Mouse (Mus musculus): ENCODE measurements around the gene Rpl5. TPM values are rescaled to one million over a fixed set of nuclear protein-coding genes. Genes with fewer than 3 reads are reported as not detected.
"Not testable (repeated sequence)": the region's sequence is repeated elsewhere in the genome, so short reads cannot be mapped to it uniquely, and the experiment has no call there.

Gene Rpl5
- polyA plus RNA-seq, 1 experiment from 2014 or later = 102 TPM

GRCm38 (mm10) chr5:107932556-107932955, 32.3 kb downstream of the Rpl5 start:
- WGBS = 34% methylated on average over 2 of the region's 2 CpGs
- Histone ChIP-seq H3K4me1 (replicated peaks; ENCODE audit: control insufficient read depth, insufficient read depth, low read length) (peaks cover 5% of the 10 kb centered on the region; the same call in 1 of the 2 replicates), H3K9me3 (ENCODE audit: control insufficient read depth, low read length) (no peaks in the 10 kb centered on the region), H3K36me3 (ENCODE audit: control insufficient read depth, insufficient read depth, low read length) (no peaks in the 10 kb centered on the region), H3K4me2 (no peak overlapping the region), H3K4me3 (ENCODE audit: low read depth, low read length) (no peak overlapping the region), H3K9ac (ENCODE audit: low read depth, low read length) (no peak overlapping the region), H3K27ac (ENCODE audit: low read depth, low read length) (no peak overlapping the region), H3K27me3 (replicated peaks; ENCODE audit: control insufficient read depth, insufficient read depth, low read length) (no peaks in the 10 kb centered on the region)
- DNase-seq (ENCODE audit: low spot score) (no peak), ATAC-seq (replicated peaks; ENCODE audit: low FRiP score) (no peak)

DNA sequence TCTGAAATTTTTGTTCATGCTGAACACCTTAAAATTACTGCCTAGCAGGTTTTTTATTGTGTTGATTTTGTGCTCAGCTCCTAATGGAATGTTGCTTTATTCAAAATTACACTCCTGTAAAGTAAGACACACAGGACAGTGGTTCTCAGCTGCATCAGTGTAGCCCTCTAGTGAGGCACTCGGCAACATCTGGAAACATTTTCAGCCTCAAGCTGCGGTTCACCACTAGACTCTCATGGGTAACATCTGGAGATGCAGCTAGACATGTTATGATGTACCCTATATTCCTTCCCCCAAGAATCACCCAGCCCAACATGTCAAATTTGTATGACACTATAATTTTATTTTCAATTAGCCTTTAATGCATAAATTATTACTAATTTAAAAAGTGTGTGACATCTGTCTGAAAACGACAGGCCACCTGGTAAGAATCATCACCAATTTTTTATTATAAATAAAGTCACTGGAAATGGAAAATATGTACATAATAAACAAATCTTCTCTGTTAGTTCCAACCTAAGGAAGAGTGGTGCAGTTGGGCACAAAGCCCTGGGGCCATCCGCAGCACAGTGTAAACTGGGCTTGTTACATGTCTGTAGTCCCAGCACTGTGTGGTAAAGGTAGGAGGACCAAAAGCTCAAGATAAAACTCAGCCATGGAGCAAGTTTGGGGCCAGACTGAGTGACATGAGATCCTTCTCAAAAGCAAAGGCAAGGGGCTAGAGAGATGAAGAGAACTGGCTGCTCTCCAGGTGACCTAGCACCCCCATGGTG, 33.1 kb downstream of the Rpl5 start:
- Histone ChIP-seq H3K27ac (ENCODE audit: low read depth, low read length) (no peak overlapping the region), H3K9ac (ENCODE audit: low read depth, low read length) (no peak overlapping the region), H3K4me1 (replicated peaks; ENCODE audit: control insufficient read depth, insufficient read depth, low read length) (peaks cover 5% of the 10 kb centered on the region; the same call in 1 of the 2 replicates), H3K9me3 (ENCODE audit: control insufficient read depth, low read length) (no peaks in the 10 kb centered on the region), H3K36me3 (ENCODE audit: control insufficient read depth, insufficient read depth, low read length) (no peaks in the 10 kb centered on the region), H3K4me3 (ENCODE audit: low read depth, low read length) (no peak overlapping the region), H3K27me3 (replicated peaks; ENCODE audit: control insufficient read depth, insufficient read depth, low read length) (no peaks in the 10 kb centered on the region), H3K4me2 (no peak overlapping the region)
- no peak for DNase-seq (ENCODE audit: low spot score)
- WGBS = 87% methylated on average over 4 of the region's 4 CpGs
- no peak for ATAC-seq (replicated peaks; ENCODE audit: low FRiP score)

DNA sequence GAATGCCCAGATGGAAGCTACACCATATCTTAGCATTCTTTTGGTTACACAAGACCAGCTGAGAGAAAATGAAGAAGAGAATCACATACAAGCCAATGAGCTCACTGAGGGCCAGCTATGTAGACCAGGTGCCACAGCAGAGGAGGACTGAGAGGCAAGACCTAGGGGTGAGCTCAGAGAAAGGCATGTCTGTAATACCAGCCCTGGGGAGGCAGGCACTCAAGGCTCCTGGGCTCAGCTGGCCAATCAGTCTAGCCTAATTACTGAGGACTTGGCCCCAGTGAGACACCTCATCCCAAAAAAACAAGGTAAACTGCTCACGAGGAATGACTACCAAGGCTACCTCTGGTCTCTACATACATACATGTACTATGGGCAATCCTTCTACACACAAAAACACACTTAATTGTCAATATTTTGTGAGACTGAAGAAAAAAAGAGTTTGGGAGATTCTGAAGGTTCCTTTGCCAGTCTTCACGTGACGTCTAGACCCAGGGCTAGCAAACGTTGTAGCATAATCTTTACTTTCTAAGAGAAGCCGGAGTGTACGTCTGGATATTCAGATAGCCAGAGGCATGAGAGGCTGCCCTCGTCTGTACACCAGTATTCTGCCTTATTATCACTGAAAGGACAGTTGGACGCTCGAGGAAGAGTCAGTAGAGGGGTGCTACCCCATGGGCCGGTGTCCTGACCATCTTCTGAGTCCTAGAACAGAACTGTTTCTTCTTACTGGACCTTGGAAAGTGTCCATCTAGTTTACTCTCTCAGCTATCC, 34.7 kb downstream of the Rpl5 start:
- Histone ChIP-seq H3K27me3 (replicated peaks; ENCODE audit: control insufficient read depth, insufficient read depth, low read length) (no peaks in the 10 kb centered on the region), H3K27ac (ENCODE audit: low read depth, low read length) (no peak overlapping the region; the same call in 1 of the 2 replicates), H3K4me1 (replicated peaks; ENCODE audit: control insufficient read depth, insufficient read depth, low read length) (peaks cover 5% of the 10 kb centered on the region; the same call in 1 of the 2 replicates), H3K9me3 (ENCODE audit: control insufficient read depth, low read length) (no peaks in the 10 kb centered on the region), H3K4me3 (ENCODE audit: low read depth, low read length) (no peak overlapping the region), H3K9ac (ENCODE audit: low read depth, low read length) (peak overlapping the region; percentile 16; the same call in 1 of the 2 replicates), H3K4me2 (no peak overlapping the region), H3K36me3 (ENCODE audit: control insufficient read depth, insufficient read depth, low read length) (no peaks in the 10 kb centered on the region)
- ATAC-seq (replicated peaks; ENCODE audit: low FRiP score) (peak; percentile 72), DNase-seq (ENCODE audit: low spot score) (no peak)
- WGBS = 58% methylated on average over 10 of the region's 10 CpGs

- DNase-seq (ENCODE audit: low spot score) (no peak), ATAC-seq (replicated peaks; ENCODE audit: low FRiP score) (no peak)
- Histone ChIP-seq H3K36me3 (ENCODE audit: control insufficient read depth, insufficient read depth, low read length) (no peaks in the 10 kb centered on the region), H3K4me2 (no peak overlapping the region), H3K4me3 (ENCODE audit: low read depth, low read length) (no peak overlapping the region), H3K27ac (ENCODE audit: low read depth, low read length) (no peak overlapping the region), H3K9me3 (ENCODE audit: control insufficient read depth, low read length) (no peaks in the 10 kb centered on the region), H3K27me3 (replicated peaks; ENCODE audit: control insufficient read depth, insufficient read depth, low read length) (no peaks in the 10 kb centered on the region), H3K9ac (ENCODE audit: low read depth, low read length) (no peak overlapping the region), H3K4me1 (replicated peaks; ENCODE audit: control insufficient read depth, insufficient read depth, low read length) (peaks cover 5% of the 10 kb centered on the region; the same call in 1 of the 2 replicates)
- WGBS = 84% methylated on average over 10 of the region's 10 CpGs
Observed at GRCm38 (mm10) chr5:107936625-107937389, 36.5 kb downstream of the Rpl5 start.

DNA sequence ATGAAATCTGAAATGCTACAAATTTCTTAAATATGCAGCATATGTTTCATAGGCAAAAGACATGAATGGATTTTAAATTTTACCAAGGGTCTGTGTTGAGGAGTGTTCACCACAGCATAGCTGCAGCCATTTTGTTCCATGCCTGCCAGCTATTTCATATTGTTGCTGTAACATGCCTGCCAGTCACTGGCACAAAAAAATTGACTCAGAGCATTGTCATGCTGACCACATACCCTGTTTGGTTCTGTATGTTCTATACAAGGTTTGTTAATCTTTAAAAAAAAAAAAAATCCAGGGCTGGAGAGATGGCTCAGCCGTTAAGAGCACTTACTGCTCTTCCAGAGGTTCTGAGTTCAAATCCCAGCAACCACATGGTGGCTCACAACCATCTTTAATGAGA, 38.2 kb downstream of the Rpl5 start:
- ATAC-seq (replicated peaks; ENCODE audit: low FRiP score); H3K27me3 ChIP-seq (replicated peaks; ENCODE audit: control insufficient read depth, insufficient read depth, low read length); H3K4me3 ChIP-seq (ENCODE audit: low read depth, low read length); H3K4me1 ChIP-seq (replicated peaks; ENCODE audit: control insufficient read depth, insufficient read depth, low read length); H3K27ac ChIP-seq (ENCODE audit: low read depth, low read length); H3K9ac ChIP-seq (ENCODE audit: low read depth, low read length); H3K4me2 ChIP-seq; DNase-seq (ENCODE audit: low spot score); H3K36me3 ChIP-seq (ENCODE audit: control insufficient read depth, insufficient read depth, low read length); H3K9me3 ChIP-seq (ENCODE audit: control insufficient read depth, low read length): not testable (repeated sequence)
- 80% methylated on average over 1 of the region's 1 CpGs for WGBS

- no peaks in the 10 kb centered on the region for H3K9me3 ChIP-seq (ENCODE audit: control insufficient read depth, low read length)
- H3K4me3 ChIP-seq (ENCODE audit: low read depth, low read length) = no peak overlapping the region
- peaks cover 2% of the 10 kb centered on the region; the same call in 1 of the 2 replicates for H3K4me1 ChIP-seq (replicated peaks; ENCODE audit: control insufficient read depth, insufficient read depth, low read length)
- no peak overlapping the region for H3K4me2 ChIP-seq
- no peak overlapping the region for H3K27ac ChIP-seq (ENCODE audit: low read depth, low read length)
- H3K36me3 ChIP-seq (ENCODE audit: control insufficient read depth, insufficient read depth, low read length) = no peaks in the 10 kb centered on the region
- DNase-seq (ENCODE audit: low spot score) = no peak
- 90% methylated on average over 2 of the region's 2 CpGs for WGBS
- ATAC-seq (replicated peaks; ENCODE audit: low FRiP score) = no peak
- no peak overlapping the region for H3K9ac ChIP-seq (ENCODE audit: low read depth, low read length)
- no peaks in the 10 kb centered on the region for H3K27me3 ChIP-seq (replicated peaks; ENCODE audit: control insufficient read depth, insufficient read depth, low read length)
Observed at GRCm38 (mm10) chr5:107938886-107939285, 38.6 kb downstream of the Rpl5 start.

DNA sequence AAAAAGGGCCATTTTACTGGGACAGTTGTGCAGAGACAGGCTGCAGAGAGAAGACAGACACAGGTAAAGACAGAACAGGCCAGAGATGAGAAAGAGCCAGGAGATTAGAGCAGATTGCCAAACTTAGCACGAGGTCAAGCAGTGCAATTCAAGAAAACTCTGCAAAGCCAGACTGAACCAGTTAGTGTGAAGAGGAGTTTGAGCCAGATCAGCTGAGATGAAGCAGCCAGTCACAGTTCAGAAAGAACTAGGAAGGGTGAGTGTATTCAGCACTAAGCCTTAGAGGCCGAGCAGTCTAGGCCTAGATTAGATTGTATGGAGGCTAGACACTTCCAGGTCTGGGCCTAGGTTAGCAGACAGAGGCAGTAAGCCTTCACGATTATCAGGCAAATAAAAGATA, 39.4 kb downstream of the Rpl5 start:
- ATAC-seq (replicated peaks; ENCODE audit: low FRiP score) (no peak), DNase-seq (ENCODE audit: low spot score) (no peak)
- no peaks in the 10 kb centered on the region for H3K9me3 ChIP-seq (ENCODE audit: control insufficient read depth, low read length)
- H3K4me3 ChIP-seq (ENCODE audit: low read depth, low read length) = no peak overlapping the region
- H3K27ac ChIP-seq (ENCODE audit: low read depth, low read length) = no peak overlapping the region; the same call in 1 of the 2 replicates
- H3K9ac ChIP-seq (ENCODE audit: low read depth, low read length) = no peak overlapping the region
- H3K27me3 ChIP-seq (replicated peaks; ENCODE audit: control insufficient read depth, insufficient read depth, low read length) = no peaks in the 10 kb centered on the region
- no peaks in the 10 kb centered on the region for H3K36me3 ChIP-seq (ENCODE audit: control insufficient read depth, insufficient read depth, low read length)
- 72% methylated on average over 3 of the region's 3 CpGs for WGBS
- peaks cover 2% of the 10 kb centered on the region; the same call in 1 of the 2 replicates for H3K4me1 ChIP-seq (replicated peaks; ENCODE audit: control insufficient read depth, insufficient read depth, low read length)
- H3K4me2 ChIP-seq = no peak overlapping the region

DNA sequence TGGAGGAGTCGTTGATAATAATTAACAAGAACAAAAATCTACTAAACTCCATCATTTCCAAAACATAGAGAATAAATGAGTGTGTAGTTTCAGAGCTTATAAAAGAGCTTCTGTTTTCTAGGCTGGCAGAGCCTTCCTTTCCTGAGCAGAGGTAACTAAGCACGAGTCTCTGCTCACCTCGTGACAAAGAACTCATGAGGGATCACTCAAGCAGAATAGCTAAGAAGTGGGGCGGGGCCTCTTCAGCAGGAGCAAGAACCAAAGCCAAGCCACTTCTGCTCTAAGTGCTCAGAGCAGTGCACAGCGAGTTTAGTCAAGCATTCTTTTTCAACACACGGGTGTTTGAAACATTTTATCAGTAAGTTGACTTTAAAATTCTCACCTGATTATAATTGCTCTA, 40.9 kb downstream of the Rpl5 start:
- H3K9ac ChIP-seq (ENCODE audit: low read depth, low read length) = no peak overlapping the region
- no peaks in the 10 kb centered on the region for H3K9me3 ChIP-seq (ENCODE audit: control insufficient read depth, low read length)
- 62% methylated on average over 6 of the region's 6 CpGs for WGBS
- H3K4me2 ChIP-seq = no peak overlapping the region
- H3K27me3 ChIP-seq (replicated peaks; ENCODE audit: control insufficient read depth, insufficient read depth, low read length) = no peaks in the 10 kb centered on the region
- no peak overlapping the region for H3K4me3 ChIP-seq (ENCODE audit: low read depth, low read length)
- H3K36me3 ChIP-seq (ENCODE audit: control insufficient read depth, insufficient read depth, low read length) = no peaks in the 10 kb centered on the region
- no peak overlapping the region for H3K27ac ChIP-seq (ENCODE audit: low read depth, low read length)
- DNase-seq (ENCODE audit: low spot score) = no peak
- ATAC-seq (replicated peaks; ENCODE audit: low FRiP score) = no peak
- no peaks in the 10 kb centered on the region for H3K4me1 ChIP-seq (replicated peaks; ENCODE audit: control insufficient read depth, insufficient read depth, low read length)
